In genomic region chr15:101929087-101929486, GRCm38 (mm10) we compare ENCODE assay signal across 13 mouse cellular contexts. TPM values are rescaled to one million over a fixed set of nuclear protein-coding genes. Genes with fewer than 3 reads are reported as not detected.
DNase-seq lines count a peak whose midpoint lies in the region; ATAC-seq and TF ChIP-seq lines count a peak whose summit lies in the region.
"Had no signal": no experiment of that assay in that cellular context is flagged by ENCODE, and none has a peak within 500 bp of the region (broad histone marks: within the 10 kb centered on the region; RNA-seq: fewer than 3 reads in every experiment).

No protein-coding gene starts in this region.

- no peak for DNase-seq in heart, postnatal 36 days
- no peak for DNase-seq in lung, postnatal 0 days (ENCODE audit: low spot score)
- no peak for DNase-seq in lung, postnatal 4 days
- DNase-seq in forelimb bud, embryonic 11.5 days (ENCODE audit: low read depth, low spot score) = peak; percentile 11
- no peak for DNase-seq in thymus, adult 18-20 months
- no peak for DNase-seq in ovary, adult 18-20 months (ENCODE audit: low spot score)
- DNase-seq: gastrocnemius, adult 2 months had no signal

- H3K9ac ChIP-seq in heart, embryonic 12.5 days = no peak overlapping the region
- H3K9ac ChIP-seq in lung, postnatal 0 days (replicated peaks; ENCODE audit: low read depth) = no peak overlapping the region
- no peak overlapping the region for H3K9ac ChIP-seq in liver, embryonic 15.5 days
- H3K9ac ChIP-seq: midbrain, embryonic 15.5 days had no signal

- peak overlapping the region; percentile 39; the same call in 1 of the 2 replicates for H3K4me3 ChIP-seq in heart, embryonic 12.5 days
- no peak overlapping the region for H3K4me3 ChIP-seq in lung, postnatal 0 days (ENCODE audit: low read depth, low read length)
- H3K4me3 ChIP-seq in liver, embryonic 15.5 days (replicated peaks) = no peak overlapping the region
- H3K4me3 ChIP-seq: midbrain, embryonic 15.5 days had no signal

- no peaks in the 10 kb centered on the region for H3K36me3 ChIP-seq in heart, embryonic 12.5 days
- no peaks in the 10 kb centered on the region for H3K36me3 ChIP-seq in lung, postnatal 0 days (ENCODE audit: insufficient read depth, low read length)
- no peaks in the 10 kb centered on the region for H3K36me3 ChIP-seq in liver, embryonic 15.5 days (replicated peaks)
- H3K36me3 ChIP-seq: midbrain, embryonic 15.5 days had no signal

- no peak for ATAC-seq in heart, embryonic 12.5 days (ENCODE audit: insufficient number of reproducible peaks, low FRiP score)
- no peak for ATAC-seq in lung, postnatal 0 days
- no peak for ATAC-seq in liver, embryonic 15.5 days (ENCODE audit: insufficient read depth)
- ATAC-seq: midbrain, embryonic 15.5 days had no signal

- peak overlapping the region; percentile 67 for H3K4me2 ChIP-seq in heart, embryonic 12.5 days
- peak overlapping the region; percentile 50; the same call in 1 of the 2 replicates for H3K4me2 ChIP-seq in lung, postnatal 0 days (replicated peaks; ENCODE audit: low read depth, low read length)
- peak overlapping the region; percentile 46 for H3K4me2 ChIP-seq in liver, embryonic 15.5 days

- WGBS in heart, embryonic 12.5 days = 11% methylated on average over 9 of the region's 9 CpGs
- 22% methylated on average over 9 of the region's 9 CpGs for WGBS in lung, postnatal 0 days
- WGBS in liver, embryonic 15.5 days (ENCODE audit: insufficient replicate concordance) = 23% methylated on average over 9 of the region's 9 CpGs

- no peak overlapping the region for H3K27ac ChIP-seq in heart, embryonic 12.5 days (ENCODE audit: poor library complexity, severe bottlenecking)
- no peak overlapping the region for H3K27ac ChIP-seq in lung, postnatal 0 days (ENCODE audit: low read length)
- no peak overlapping the region for H3K27ac ChIP-seq in liver, embryonic 15.5 days (replicated peaks)
- H3K27ac ChIP-seq: gastrocnemius, adult 2 months; midbrain, embryonic 15.5 days had no signal

- no peaks in the 10 kb centered on the region for H3K9me3 ChIP-seq in heart, embryonic 12.5 days (replicated peaks)
- no peaks in the 10 kb centered on the region for H3K9me3 ChIP-seq in lung, postnatal 0 days (ENCODE audit: low read length)
- no peaks in the 10 kb centered on the region for H3K9me3 ChIP-seq in liver, embryonic 15.5 days (replicated peaks)
- H3K9me3 ChIP-seq: midbrain, embryonic 15.5 days had no signal

- no peak for TF ChIP-seq CTCF in lung, postnatal 0 days (IDR thresholded peaks at IDR 0.05)

- TF ChIP-seq EP300 in lung, postnatal 0 days (IDR thresholded peaks at IDR 0.05) = no peak

- peaks cover 19% of the 10 kb centered on the region for H3K4me1 ChIP-seq in heart, embryonic 12.5 days (replicated peaks)
- H3K4me1 ChIP-seq in lung, postnatal 0 days (ENCODE audit: insufficient read depth, low read depth, low read length) = 0 out of 2 replicates have a peak, but pooled peaks cover 6% of the 10 kb centered on the region
- H3K4me1 ChIP-seq in liver, embryonic 15.5 days (replicated peaks) = peaks cover 8% of the 10 kb centered on the region; the same call in 1 of the 2 replicates

- H3K27me3 ChIP-seq in heart, embryonic 12.5 days (replicated peaks) = peaks cover 51% of the 10 kb centered on the region
- H3K27me3 ChIP-seq in lung, postnatal 0 days (replicated peaks; ENCODE audit: insufficient read depth, low read length) = no peaks in the 10 kb centered on the region
- peaks cover 31% of the 10 kb centered on the region for H3K27me3 ChIP-seq in liver, embryonic 15.5 days

- intact Hi-C loops in heart, postnatal 36 days (cut with DNase I) = no loop called here

RNA-seq across cellular contexts. Expression of gene Krt4, which starts 4.6 kb away (rescaled TPM):
- polyA plus RNA-seq in heart, embryonic 12.5 days (2016; fragmentation: Nextera tagmentation; extraction: Ambion mirVana) = not detected in 2 replicates
- not detected for total RNA-seq in heart, postnatal 36 days (2021)
- polyA plus RNA-seq in lung, postnatal 0 days (2015; fragmentation: Nextera tagmentation; extraction: Ambion mirVana) = 2.5 and 2.9 TPM in 2 replicates
- 0.22 and 0.29 TPM in 2 replicates for polyA plus RNA-seq in liver, embryonic 15.5 days (2015; fragmentation: Nextera tagmentation; extraction: Ambion mirVana)
- total RNA-seq: common myeloid progenitor, adult 5-6 weeks; gastrocnemius, adult 2 months; layer of hippocampus, postnatal 10 days had no signal
- polyA plus RNA-seq: testis, adult 2 months had no signal

RNA-seq across cellular contexts. Expression of gene Krt79, which starts 11.0 kb away (rescaled TPM):
- polyA plus RNA-seq in heart, embryonic 12.5 days (2016; fragmentation: Nextera tagmentation; extraction: Ambion mirVana) = 1.2 and 1.6 TPM in 2 replicates
- total RNA-seq in heart, postnatal 36 days (2021) = not detected
- polyA plus RNA-seq in lung, postnatal 0 days (2015; fragmentation: Nextera tagmentation; extraction: Ambion mirVana) = 1.0 and 1.4 TPM in 2 replicates
- not detected in 2 replicates for polyA plus RNA-seq in liver, embryonic 15.5 days (2015; fragmentation: Nextera tagmentation; extraction: Ambion mirVana)
- total RNA-seq: common myeloid progenitor, adult 5-6 weeks; gastrocnemius, adult 2 months had no signal

RNA-seq across cellular contexts. Expression of gene Krt78, which starts 25.0 kb away (rescaled TPM):
- not detected in 2 replicates for polyA plus RNA-seq in heart, embryonic 12.5 days (2016; fragmentation: Nextera tagmentation; extraction: Ambion mirVana)
- total RNA-seq in heart, postnatal 36 days (2021) = not detected
- polyA plus RNA-seq in lung, postnatal 0 days (2015; fragmentation: Nextera tagmentation; extraction: Ambion mirVana) = 0.08 and 0.20 TPM in 2 replicates
- 0.06 TPM in 1 of 2 replicates, not detected in the other for polyA plus RNA-seq in liver, embryonic 15.5 days (2015; fragmentation: Nextera tagmentation; extraction: Ambion mirVana)
- total RNA-seq: common myeloid progenitor, adult 5-6 weeks; gastrocnemius, adult 2 months; layer of hippocampus, postnatal 10 days had no signal
- polyA plus RNA-seq: midbrain, embryonic 15.5 days had no signal

RNA-seq across cellular contexts. Expression of gene Krt76, which starts 36.4 kb away (rescaled TPM):
- not detected in 2 replicates for polyA plus RNA-seq in heart, embryonic 12.5 days (2016; fragmentation: Nextera tagmentation; extraction: Ambion mirVana)
- not detected for total RNA-seq in heart, postnatal 36 days (2021)
- polyA plus RNA-seq in lung, postnatal 0 days (2015; fragmentation: Nextera tagmentation; extraction: Ambion mirVana) = not detected in 2 replicates
- polyA plus RNA-seq in liver, embryonic 15.5 days (2015; fragmentation: Nextera tagmentation; extraction: Ambion mirVana) = not detected in 2 replicates
- total RNA-seq: common myeloid progenitor, adult 5-6 weeks; gastrocnemius, adult 2 months; layer of hippocampus, postnatal 10 days had no signal
- polyA plus RNA-seq: midbrain, embryonic 15.5 days had no signal

RNA-seq across cellular contexts. Expression of gene Krt77, which starts 59.6 kb away (rescaled TPM):
- polyA plus RNA-seq in heart, embryonic 12.5 days (2016; fragmentation: Nextera tagmentation; extraction: Ambion mirVana) = not detected in 2 replicates
- not detected for total RNA-seq in heart, postnatal 36 days (2021)
- not detected in 2 replicates for polyA plus RNA-seq in lung, postnatal 0 days (2015; fragmentation: Nextera tagmentation; extraction: Ambion mirVana)
- 0.22 TPM in 1 of 2 replicates, not detected in the other for polyA plus RNA-seq in liver, embryonic 15.5 days (2015; fragmentation: Nextera tagmentation; extraction: Ambion mirVana)
- total RNA-seq: common myeloid progenitor, adult 5-6 weeks; gastrocnemius, adult 2 months had no signal
